Comparison of ENCODE assay signal across 27 mouse cellular contexts in the genomic region with DNA sequence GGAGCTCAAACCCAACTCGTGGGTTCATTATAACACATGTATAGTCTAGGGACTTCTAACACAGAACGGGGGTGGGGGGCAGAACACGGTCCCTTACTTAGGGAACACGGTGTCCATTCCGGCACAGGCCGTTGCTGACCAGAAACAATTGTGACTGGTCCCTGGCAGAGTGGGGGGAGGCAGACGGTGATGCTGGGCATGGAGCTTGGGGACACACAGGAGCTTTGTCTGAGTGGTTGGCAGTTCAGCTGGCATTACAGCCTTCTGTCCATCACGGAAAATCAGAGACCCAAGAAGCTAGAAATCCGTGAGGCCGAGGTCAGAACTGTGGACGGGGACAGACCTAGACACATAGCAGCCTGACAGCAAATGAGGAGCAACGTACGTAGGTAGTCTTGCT. TPM values are rescaled to one million over a fixed set of nuclear protein-coding genes. Genes with fewer than 3 reads are reported as not detected.
DNase-seq lines count a peak whose midpoint lies in the region; ATAC-seq and TF ChIP-seq lines count a peak whose summit lies in the region.
"Had no signal": no experiment of that assay in that cellular context is flagged by ENCODE, and none has a peak within 500 bp of the region (broad histone marks: within the 10 kb centered on the region; RNA-seq: fewer than 3 reads in every experiment).

No protein-coding gene starts in this region.

- WGBS in cerebellum, adult 2 months, result 73% methylated on average over 13 of the region's 13 CpGs

- no peak for TF ChIP-seq CTCF in cerebellum, adult 2 months (IDR thresholded peaks at IDR 0.05; ENCODE audit: borderline replicate concordance, insufficient read depth, low read depth, low read length)

- H3K4me3 ChIP-seq in cerebellum, adult 2 months (replicated peaks; ENCODE audit: insufficient read depth, low read depth, low read length), result no peak overlapping the region
- H3K4me3 ChIP-seq: embryonic facial prominence, embryonic 15.5 days; erythroblast, embryonic 14.5 days; forebrain, embryonic 10.5 days; forebrain, embryonic 15.5 days; heart, embryonic 12.5 days; hindbrain, embryonic 10.5 days had no signal

- peak in 1 of 2 experiments; percentile 29 for DNase-seq in cerebellum, adult 2 months
- peak; percentile 42 to 50 for DNase-seq in layer of hippocampus, adult 8-10 months (ENCODE audit: low spot score in 2 of 2)
- DNase-seq in layer of hippocampus, postnatal 14 days (ENCODE audit: low spot score in 2 of 2), result no peak
- peak; percentile 89 for DNase-seq in brain, adult 2 months (ENCODE audit: low read depth, low spot score)
- peak; percentile 44 for DNase-seq in telencephalon, adult 2 months (ENCODE audit: low read depth, low spot score)
- no peak for DNase-seq in adrenal gland, postnatal 25 days
- DNase-seq: adrenal gland, adult 8-10 months; B cell, adult 2 months; cerebellum, adult 18-20 months; embryo, embryonic 11 days; gastrocnemius, postnatal 14 days had no signal

- H3K27ac ChIP-seq in cerebellum, adult 2 months (ENCODE audit: insufficient read depth, low read length), result peak overlapping the region; percentile 52; the same call in 1 of the 2 replicates
- H3K27ac ChIP-seq: embryonic facial prominence, embryonic 15.5 days; forebrain, embryonic 10.5 days; forebrain, embryonic 15.5 days; hindbrain, embryonic 10.5 days; hindbrain, embryonic 14.5 days had no signal

- no peak for ATAC-seq in cerebellum, adult (ENCODE audit: insufficient number of reproducible peaks, low FRiP score, low TSS enrichment)
- ATAC-seq: CD4-positive, CD25-positive, alpha-beta regulatory T cell, adult 4 months; forebrain, embryonic 15.5 days had no signal

- H3K4me1 ChIP-seq in cerebellum, adult 2 months (ENCODE audit: control insufficient read depth, insufficient read depth, low read length), result no peaks in the 10 kb centered on the region
- H3K4me1 ChIP-seq: forebrain, embryonic 15.5 days; heart, embryonic 12.5 days had no signal

- no peaks in the 10 kb centered on the region for H3K27me3 ChIP-seq in cerebellum, adult 2 months (ENCODE audit: control insufficient read depth, insufficient read depth, low read length)
- H3K27me3 ChIP-seq: embryonic facial prominence, embryonic 15.5 days; forebrain, embryonic 15.5 days; heart, embryonic 12.5 days had no signal

- TF ChIP-seq POLR2A in cerebellum, adult 2 months (IDR thresholded peaks at IDR 0.05; ENCODE audit: borderline replicate concordance, insufficient read depth, low read length), result no peak

RNA-seq across cellular contexts. Expression of a gene that starts 5.0 kb away (rescaled TPM):
- 1,427 and 1,761 TPM in 2 replicates for polyA plus RNA-seq in cerebellum, adult 2 months (2012; rRNA removed)
- 100 to 1,000 TPM; 395 to 477 (median 422) TPM for total RNA-seq in layer of hippocampus, adult 8-10 months (2022)
- 100 to 1,000 TPM; 369 to 380 TPM for total RNA-seq in layer of hippocampus, postnatal 14 days (2021)
- 0.27 TPM in 1 of 2 replicates, not detected in the other for total RNA-seq in adrenal gland, postnatal 25 days (2021)
- total RNA-seq: adrenal gland, postnatal 4 days; gastrocnemius, adult 18-20 months; granulocyte monocyte progenitor cell, adult 5-6 weeks had no signal
- polyA plus RNA-seq: erythroblast, embryonic 14.5 days; G1E; heart, embryonic 12.5 days had no signal

RNA-seq across cellular contexts. Expression of a gene that starts 17.0 kb away (rescaled TPM):
- polyA plus RNA-seq in cerebellum, adult 2 months (2012; rRNA removed), result 691 and 736 TPM in 2 replicates
- total RNA-seq in layer of hippocampus, adult 8-10 months (2022), result 100 to 1,000 TPM; 400 to 515 (median 436) TPM
- 100 to 1,000 TPM; 534 to 557 TPM for total RNA-seq in layer of hippocampus, postnatal 14 days (2021)
- 585 and 720 TPM in 2 replicates for total RNA-seq in adrenal gland, postnatal 25 days (2021)

RNA-seq across cellular contexts. Expression of a gene that starts 34.3 kb away (rescaled TPM):
- polyA plus RNA-seq in cerebellum, adult 2 months (2012; rRNA removed), result 30.3 and 30.5 TPM in 2 replicates
- total RNA-seq in layer of hippocampus, adult 8-10 months (2022), result 10 to 100 TPM; 23.5 to 31.8 (median 26.7) TPM
- 10 to 100 TPM; 25.6 to 25.7 TPM for total RNA-seq in layer of hippocampus, postnatal 14 days (2021)
- 28.7 and 37.0 TPM in 2 replicates for total RNA-seq in adrenal gland, postnatal 25 days (2021)

RNA-seq across cellular contexts. Expression of a gene that starts 52.6 kb away (rescaled TPM):
- polyA plus RNA-seq in cerebellum, adult 2 months (2012; rRNA removed), result not detected in 2 replicates
- not detected for total RNA-seq in layer of hippocampus, adult 8-10 months (2022)
- not detected for total RNA-seq in layer of hippocampus, postnatal 14 days (2021)
- not detected in 2 replicates for total RNA-seq in adrenal gland, postnatal 25 days (2021)
- total RNA-seq: adrenal gland, adult 8-10 months; adrenal gland, postnatal 4 days; G1E; gastrocnemius, adult 18-20 months; gastrocnemius, postnatal 14 days; granulocyte monocyte progenitor cell, adult 5-6 weeks; heart, adult 8-10 months; heart, postnatal 25 days had no signal
- polyA plus RNA-seq: embryonic facial prominence, embryonic 11.5 days; erythroblast, embryonic 14.5 days; forebrain, embryonic 10.5 days; forebrain, embryonic 15.5 days; G1E; heart, embryonic 12.5 days; hindbrain, embryonic 10.5 days; hindbrain, embryonic 14.5 days had no signal

Comparison
In these comparisons a context has a peak if more than half of its experiments do, and no peak if none do; other contexts are left out.
1. DNase-seq: peak in layer of hippocampus, adult 8-10 months (2 of 2), brain, adult 2 months (single experiment) and telencephalon, adult 2 months (single experiment); none in layer of hippocampus, postnatal 14 days (0 of 2) and adrenal gland, postnatal 25 days (single experiment).
2. RNA of a gene that starts 5.0 kb away (total RNA-seq): 395 to 477 TPM in layer of hippocampus, adult 8-10 months and 369 to 380 TPM in layer of hippocampus, postnatal 14 days; 0.27 TPM in adrenal gland, postnatal 25 days; every median in the first group is over 100 times any median in the second.